Mouse (Mus musculus) c-Kit-positive CD71-positive TER-119-positive erythroid progenitor cells, embryonic 14.5 days (primary cell): ENCODE data around the gene Map4k4.

ENCODE experiments used
- DNase-seq: peaks from one replicate; pipeline ENCODE4 v3.0.0-alpha.2; 2013; ENCODE audit warnings: low spot score

Gene Map4k4

GRCm38 (mm10) chr1:40045686-40046085, 145.0 kb downstream of the Map4k4 start:
- no peak for DNase-seq

DNA sequence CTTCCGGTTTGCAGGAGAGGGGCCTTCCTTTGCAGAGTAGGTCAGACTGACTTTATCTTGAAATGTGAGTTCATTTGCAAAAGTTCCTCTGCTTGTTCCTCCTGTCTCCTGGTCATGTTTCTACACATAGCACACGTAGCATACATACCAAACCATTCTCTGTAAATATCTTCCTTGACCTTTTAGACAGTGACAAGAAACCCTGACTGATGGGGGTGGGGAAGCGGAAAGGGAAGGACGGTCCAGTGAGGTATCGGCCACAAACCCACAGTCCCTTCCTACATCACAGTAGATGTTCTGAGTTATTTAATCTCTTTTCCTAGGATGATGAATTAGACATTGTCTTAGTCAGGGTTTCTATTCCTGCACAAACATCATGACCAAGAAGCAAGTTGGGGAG, 145.9 kb downstream of the Map4k4 start:
- no peak for DNase-seq

- no peak for DNase-seq
These were observed 150.4 kb downstream of the Map4k4 start for GRCm38 (mm10) chr1:40051157-40051556.

DNA sequence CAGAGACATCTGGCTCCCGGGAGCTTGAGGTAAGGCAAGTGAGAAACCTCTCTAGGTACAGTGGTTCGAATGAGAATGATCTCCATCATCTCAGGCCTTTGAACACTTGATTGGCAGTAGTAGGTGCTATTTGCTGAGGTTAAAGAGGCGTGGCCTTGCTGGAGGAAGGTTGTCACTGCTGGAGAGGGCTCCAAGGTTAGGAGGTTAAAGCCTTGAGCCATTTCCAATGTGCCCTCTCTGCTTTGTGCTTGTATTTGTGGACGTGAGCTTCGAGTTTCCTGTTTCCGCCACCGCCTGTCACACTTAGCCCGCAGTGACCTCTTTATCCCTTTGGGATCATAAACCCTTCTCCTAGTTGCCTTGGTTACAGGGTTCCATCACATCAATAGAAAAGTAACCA, 151.4 kb downstream of the Map4k4 start:
- no peak for DNase-seq

DNA sequence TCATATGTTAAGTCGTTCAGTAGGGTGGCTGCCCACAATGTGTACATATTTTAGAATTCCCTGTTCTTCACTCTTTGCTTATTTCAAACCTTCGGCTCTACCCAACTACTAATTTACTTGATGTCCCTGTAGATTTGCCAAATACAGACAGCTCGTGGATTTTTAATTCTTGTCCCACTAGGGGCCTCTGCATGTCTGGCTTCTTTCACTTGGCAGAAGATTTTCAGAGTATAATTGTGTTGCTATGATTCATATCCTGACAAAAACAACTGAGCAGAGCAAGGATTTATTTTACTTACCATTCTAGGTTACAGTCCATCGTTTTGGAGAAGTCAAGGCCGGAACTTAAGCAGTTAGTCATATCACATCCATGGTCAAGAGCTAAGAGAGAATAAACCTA, 152.4 kb downstream of the Map4k4 start:
- DNase-seq, result no peak

GRCm38 (mm10) chr1:40055051-40055450, 154.3 kb downstream of the Map4k4 start:
- DNase-seq, result no peak

DNA sequence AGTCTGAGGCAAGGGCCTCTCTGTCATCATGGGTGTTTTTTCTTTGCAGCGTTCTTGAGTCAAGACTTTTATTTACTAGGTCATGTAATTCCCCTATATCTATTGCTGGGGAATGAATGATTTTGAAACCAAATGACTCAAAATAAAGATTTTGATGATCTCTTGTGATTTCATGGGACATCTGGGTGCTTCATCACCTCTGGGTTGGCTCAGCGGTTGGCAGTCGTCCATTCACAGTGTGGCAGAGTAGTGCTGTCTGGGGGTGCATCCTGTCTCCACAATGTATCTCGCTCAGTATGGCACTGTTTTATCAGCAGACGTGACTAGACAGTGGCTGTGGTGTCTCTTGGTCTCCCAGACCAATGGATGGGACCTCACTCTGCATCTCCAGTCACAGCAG, 155.2 kb downstream of the Map4k4 start:
- no peak for DNase-seq

- DNase-seq, result no peak
These were observed 156.6 kb downstream of the Map4k4 start for GRCm38 (mm10) chr1:40057351-40057750.

DNA sequence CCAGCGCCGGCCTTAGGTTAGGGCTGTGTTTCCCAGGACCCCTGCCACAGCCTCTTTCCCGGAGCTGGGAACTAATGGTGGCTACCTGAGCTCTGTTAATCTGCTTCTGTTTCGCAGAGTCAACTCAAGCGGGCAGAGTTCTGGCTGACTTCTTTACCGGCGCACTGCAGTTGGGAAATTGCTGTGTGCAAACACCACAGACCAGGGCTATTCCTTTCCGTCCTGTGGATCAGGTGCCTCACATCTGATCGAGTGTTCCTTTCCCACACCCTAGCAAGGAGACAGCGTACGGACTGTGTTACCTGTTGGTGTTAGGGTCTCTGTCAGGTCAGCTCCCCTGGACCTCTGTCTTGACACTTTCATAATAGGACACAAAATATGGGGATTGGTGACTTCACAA, 157.3 kb downstream of the Map4k4 start:
- no peak for DNase-seq

GRCm38 (mm10) chr1:40059122-40059774, 158.5 kb downstream of the Map4k4 start:
- DNase-seq, result no peak

- DNase-seq, result no peak
These were observed 160.6 kb downstream of the Map4k4 start for GRCm38 (mm10) chr1:40061359-40061758.

DNA sequence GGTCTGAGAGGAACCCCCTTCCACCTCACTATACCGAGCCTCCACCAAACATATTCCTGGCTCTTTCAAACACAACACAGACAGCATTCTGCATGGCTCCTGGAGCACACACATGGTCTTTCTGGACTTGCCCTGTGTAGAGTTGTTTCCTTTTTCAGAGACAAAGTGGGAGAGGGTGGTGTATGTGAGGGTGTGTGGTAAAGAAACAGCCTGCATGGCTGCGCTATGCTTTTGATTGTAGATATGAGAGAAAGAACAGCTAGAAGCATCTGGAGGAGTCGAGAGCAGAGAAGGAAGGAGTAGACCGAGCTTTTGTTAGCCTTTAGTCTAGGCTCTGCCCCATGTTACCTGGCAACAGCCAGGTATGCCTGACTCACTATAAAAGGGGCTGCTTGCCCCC, 162.7 kb downstream of the Map4k4 start:
- no peak for DNase-seq

DNA sequence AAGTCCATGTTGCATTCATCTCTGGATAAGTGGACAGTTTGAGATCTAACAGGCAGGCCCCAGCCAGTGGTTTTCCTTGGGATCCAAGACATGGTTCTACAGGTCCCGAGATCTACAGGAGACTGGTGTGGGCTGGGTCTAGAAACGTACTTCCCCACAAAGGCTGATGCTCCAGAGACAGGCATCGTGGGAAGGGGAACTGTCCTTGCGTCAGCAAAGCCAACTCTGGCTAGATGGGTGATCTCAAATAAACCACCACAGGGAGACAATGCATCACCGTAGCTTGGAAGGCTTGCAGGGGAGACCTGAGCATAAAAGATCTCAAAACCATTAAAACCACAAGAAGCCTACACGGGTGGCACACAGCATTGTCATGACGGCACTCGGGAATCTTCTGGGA, 163.8 kb downstream of the Map4k4 start:
- DNase-seq, result no peak

GRCm38 (mm10) chr1:40072558-40072957, 171.8 kb downstream of the Map4k4 start:
- DNase-seq, result no peak

DNA sequence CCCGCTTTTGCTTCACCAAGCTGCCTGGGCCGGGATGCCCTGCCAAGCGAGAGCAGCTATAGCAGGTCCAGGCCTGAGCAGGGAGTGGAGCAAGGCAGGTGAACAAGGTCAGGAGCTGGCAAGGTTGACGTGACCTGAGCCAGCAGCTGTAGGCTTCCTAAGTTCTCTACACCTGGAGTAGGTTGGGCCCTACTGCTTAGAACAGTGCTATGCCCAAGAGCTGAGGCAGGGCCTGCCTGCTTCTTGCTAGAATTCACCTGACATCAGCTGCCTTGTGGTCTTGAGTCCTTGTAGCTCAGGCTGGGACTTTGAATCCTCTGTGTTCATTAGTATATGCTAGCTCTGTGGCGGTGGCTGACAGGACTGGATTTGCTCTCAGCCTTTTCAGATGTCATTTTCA, 173.1 kb downstream of the Map4k4 start, which contains the start of gene Il1r2:
Gene Il1r2 (plus strand): TSS at position 301 of the 400 bp plus-strand sequence.
- no peak for DNase-seq
